Mouse (Mus musculus) thymus, postnatal 4 days (tissue): ENCODE measurements around the gene Vmn2r23.
"Not testable (repeated sequence)": the region's sequence is repeated elsewhere in the genome, so short reads cannot be mapped to it uniquely, and the experiment has no call there.

ENCODE experiments used
- DNase-seq: peaks from one replicate; pipeline ENCODE4 v3.0.0; 2021

Gene Vmn2r23

GRCm38 (mm10) chr6:123702370-123702769, at the start of gene Vmn2r23:
Vmn2r23 (plus strand) TSS chr6:123702670.
- no peak for DNase-seq

DNA sequence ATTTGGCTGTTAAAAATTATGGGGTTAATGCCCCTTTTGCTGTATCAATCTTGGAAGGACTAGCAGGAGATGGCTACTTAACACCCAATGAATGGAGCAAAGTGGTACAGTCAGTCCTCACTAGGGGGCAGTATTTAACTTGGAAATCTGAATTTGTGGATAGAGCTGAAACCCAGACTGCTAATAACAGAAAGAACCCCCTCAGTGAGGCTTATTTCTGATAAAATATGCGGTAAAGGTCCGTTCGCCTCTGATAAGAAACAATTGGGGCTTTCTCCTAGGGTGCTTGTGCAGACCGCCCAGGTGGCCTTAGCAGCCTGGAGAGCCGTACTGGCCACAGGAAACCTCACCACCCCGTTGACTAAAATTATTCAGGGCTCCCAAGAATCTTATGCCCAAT, 45.4 kb upstream of the Vmn2r23 start:
- no peak for DNase-seq

- DNase-seq = not testable (repeated sequence)
These were observed 5.8 kb upstream of the Vmn2r23 start for GRCm38 (mm10) chr6:123696639-123697038.

GRCm38 (mm10) chr6:123697213-123697612, 5.3 kb upstream of the Vmn2r23 start:
- DNase-seq = no peak

DNA sequence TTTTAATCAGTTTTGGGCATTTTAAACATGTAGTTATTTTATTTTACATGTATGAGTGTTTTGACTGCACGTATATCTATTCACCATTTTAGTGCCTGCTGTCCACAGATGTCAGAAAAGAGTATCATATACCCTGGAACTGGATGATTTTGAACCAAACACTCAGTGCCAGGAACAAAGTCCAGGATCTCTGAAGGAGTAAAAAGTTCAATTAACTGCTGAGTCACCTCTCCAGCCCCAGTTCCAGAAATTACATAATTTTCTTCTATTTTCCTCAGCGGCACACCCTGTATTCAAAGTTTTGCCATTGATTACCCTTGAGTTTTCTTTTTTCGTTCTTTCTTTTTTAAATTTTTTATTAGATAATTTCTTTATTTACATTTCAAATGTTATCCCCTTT, 67.6 kb downstream of the Vmn2r23 start:
- no peak for DNase-seq

- no peak for DNase-seq
These were observed 76.1 kb downstream of the Vmn2r23 start, which contains the start of gene Vmn2r24 for GRCm38 (mm10) chr6:123778579-123778978. Vmn2r24 (plus strand) TSS chr6:123778879.

DNA sequence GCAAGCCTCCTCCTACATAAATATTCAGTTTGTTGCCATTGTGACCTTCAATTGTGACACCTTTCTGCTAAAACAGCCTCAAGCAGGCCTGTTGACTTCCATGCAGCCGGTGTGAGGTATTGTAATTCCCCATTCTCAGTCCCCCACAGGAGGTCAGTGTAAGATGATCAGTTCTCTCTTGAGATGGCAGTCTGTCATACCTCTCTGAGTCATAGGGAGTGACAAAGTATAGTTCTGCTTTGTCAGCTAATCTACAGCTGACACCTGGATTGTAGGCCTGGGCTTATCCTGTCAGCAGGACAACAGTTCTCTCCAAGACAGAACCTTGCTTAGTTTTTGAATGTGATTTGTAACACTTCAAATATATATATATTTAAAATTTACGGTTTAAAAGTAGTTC, 82.4 kb downstream of the Vmn2r23 start:
- no peak for DNase-seq

DNA sequence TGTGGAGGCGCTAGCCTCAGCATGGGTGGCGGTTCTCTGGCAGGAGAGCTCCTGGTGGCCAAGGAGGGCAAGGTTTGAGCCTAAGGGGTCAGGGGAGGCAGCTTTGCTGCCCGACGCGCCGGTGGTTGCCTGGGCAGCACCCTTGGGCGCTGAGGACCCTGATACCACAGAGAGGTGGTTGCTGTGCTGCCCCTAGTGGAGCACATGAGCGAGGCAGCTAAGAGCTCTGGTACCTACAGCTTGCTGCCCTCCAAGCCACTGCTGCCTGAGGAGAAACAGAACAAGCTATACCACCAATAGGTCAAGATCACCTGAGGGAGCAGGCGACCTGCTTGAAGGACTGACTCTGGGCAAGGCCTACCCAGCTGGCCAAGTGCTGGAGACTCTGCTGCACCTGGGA, 91.3 kb downstream of the Vmn2r23 start:
- DNase-seq = peak; percentile 6
